Mouse (Mus musculus): Measurements from ENCODE around the gene Nsd2.
A peak's percentile ranks its signal among the peaks of the same experiment; 100 is the strongest.

Gene Nsd2

DNA sequence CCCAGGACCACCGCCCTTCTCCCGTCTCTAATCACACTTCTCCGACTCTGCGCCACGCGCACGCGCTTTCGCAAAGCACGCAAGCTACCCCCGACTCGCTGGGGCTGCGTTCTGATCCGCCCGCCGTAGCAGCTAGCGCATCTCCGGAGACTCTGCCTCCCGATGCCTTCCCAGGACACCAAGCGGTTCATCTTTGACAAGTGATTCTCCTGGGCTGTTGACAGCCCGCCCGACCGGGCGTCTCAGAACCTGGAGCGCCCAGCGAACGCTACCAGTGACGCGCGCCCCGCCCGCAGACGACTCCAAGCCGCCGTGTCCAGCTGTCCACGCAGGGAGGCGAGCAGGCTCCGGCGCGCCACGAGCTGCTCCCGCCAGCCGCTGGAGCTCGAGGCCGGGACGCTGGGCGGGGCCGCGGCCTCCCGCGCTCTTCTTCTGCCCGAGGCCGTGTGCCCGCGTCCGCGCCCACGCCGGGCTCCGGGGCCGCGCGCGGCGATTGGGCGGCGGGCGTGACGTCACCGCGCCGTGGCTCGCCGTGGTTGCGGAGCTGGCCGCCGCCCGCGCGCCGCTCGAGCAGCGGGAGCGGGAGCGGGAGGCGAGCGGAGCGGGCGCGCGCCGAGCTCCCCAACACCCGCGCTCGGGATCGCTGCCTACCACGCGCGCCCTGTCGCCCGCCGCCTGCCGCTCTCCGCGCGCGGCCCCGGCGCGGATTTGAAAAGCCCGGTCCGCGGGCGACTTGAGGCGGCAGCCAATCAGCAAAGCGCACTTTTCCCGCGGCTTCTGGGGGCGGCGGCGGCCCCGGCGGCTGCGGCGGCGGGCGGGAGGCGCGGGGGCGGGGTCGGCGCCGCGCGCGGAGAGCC is at the start of gene Nsd2:
Gene Nsd2, plus strand, starts transcription at position 850 of the 857 bp plus-strand sequence.
- peak; percentile 93 for DNase-seq (ENCODE audit: low read depth, low spot score)

- no peak for DNase-seq (ENCODE audit: low read depth, low spot score)
Observed at GRCm38 (mm10) chr5:33777195-33777594, 43.3 kb upstream of the Nsd2 start.

DNA sequence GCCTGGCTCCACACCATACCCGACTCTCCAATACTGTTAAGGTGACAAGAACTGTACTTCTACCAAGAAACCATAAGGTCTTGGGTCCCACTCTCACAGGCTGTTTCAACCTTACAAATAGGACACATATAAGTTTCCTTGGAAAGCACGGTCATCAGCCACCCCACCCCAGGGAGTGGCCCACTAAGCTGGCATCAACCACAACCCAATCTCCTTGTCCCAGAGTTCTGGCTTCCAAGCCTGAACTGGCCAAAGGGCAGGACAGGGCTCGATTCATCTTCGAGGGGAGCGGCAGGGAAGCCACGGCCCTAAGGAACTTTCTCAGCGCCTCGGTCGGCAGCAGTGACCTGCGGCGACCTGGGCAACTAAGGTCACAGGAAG is 38.6 kb upstream of the Nsd2 start:
- no peak for DNase-seq (ENCODE audit: low read depth, low spot score)

DNA sequence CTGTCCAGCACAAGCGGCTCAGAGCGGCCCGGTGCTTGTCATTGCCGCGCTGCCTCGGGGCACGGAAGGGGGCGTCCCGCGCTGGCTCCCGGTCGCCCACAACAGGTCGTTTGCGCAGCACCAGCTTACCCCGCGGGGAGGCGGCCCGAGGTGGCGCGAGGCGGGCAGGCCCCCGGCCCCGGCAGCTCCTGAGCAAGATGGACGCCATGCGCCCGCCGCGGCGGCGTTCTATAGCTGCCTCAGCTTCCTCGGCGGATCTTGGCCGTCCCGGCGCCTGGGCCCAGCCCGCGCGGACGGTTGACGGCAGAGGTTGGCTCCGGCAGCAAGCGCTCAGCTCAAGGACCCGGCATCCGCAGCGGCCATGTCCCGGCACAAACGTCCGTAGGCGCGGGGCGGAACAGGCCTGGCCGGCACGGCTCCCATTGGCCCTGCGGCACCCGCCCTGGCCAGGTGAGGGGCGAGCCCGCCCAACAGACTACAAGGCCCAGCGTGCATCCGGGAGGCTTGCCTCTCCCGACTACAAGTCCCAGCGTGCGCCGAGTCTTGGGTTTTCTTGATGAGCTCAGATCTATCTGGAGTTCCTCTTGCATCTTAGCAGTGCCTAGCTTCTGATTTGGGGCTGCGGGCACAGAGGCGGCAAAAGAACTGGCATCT is 38.1 kb upstream of the Nsd2 start, which contains the start of gene Letm1:
Gene Letm1, minus strand, starts transcription at position 473 of the 654 bp plus-strand sequence.
- peak; percentile 93 for DNase-seq (ENCODE audit: low read depth, low spot score)

DNA sequence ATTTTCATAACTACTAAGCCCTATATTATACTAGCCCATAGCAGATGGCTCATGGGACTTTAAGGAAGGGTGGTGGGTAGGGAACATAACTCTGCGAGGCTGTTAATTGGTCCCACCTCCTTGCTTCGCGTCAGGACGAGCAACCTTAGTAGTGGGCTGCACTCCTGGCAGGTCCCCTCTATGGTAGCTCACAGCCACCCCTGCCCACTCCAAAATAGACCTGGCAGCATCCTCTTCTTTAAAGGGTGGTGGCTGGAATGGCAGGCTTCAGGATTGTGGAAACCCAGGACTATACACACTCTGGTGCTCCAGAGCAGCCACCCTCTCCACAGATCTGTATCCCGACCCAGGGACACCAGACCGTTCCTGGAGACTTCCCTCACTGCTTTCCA is 37.5 kb upstream of the Nsd2 start:
- DNase-seq (ENCODE audit: low read depth, low spot score): no peak

DNA sequence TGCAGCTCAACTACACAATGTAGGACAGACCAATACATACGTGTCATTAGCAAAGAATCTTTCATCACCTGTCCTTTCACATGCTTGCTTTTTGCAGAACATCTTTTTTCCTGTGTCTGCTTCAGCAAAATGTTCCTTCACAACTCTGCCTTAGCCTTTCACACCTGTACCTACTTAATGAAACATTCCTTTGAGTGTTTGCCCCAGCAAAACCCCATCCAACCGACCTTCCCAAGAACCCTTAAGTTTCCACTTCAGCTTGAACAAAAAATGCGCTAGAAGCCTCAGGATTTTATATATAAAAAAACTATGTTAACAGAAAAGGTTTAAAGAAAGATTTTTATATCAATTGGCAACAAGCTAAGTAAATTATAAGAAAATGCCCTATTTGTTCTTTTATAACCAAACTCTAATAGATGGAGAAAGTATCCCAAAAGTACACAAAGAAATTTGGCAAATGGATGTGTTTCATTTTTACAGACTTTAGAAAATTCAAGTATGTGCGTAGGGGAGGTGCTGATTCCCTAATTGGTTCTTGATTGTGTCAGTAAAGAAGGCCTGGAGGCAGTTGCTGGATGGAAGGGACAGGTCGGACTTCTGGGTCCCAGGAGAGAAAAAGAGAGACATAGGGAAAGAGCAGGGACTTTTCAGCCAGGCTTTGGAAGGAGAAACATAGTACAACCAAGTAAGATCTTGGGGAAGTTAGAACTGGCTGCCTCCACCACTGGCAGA is 28.4 kb upstream of the Nsd2 start:
- DNase-seq (ENCODE audit: low read depth, low spot score): no peak

- no peak for DNase-seq (ENCODE audit: low read depth, low spot score)
Observed at GRCm38 (mm10) chr5:33803337-33803736, 17.2 kb upstream of the Nsd2 start.

GRCm38 (mm10) chr5:33811519-33811918 is 9.0 kb upstream of the Nsd2 start:
- peak; percentile 26 for DNase-seq (ENCODE audit: low read depth, low spot score)

DNA sequence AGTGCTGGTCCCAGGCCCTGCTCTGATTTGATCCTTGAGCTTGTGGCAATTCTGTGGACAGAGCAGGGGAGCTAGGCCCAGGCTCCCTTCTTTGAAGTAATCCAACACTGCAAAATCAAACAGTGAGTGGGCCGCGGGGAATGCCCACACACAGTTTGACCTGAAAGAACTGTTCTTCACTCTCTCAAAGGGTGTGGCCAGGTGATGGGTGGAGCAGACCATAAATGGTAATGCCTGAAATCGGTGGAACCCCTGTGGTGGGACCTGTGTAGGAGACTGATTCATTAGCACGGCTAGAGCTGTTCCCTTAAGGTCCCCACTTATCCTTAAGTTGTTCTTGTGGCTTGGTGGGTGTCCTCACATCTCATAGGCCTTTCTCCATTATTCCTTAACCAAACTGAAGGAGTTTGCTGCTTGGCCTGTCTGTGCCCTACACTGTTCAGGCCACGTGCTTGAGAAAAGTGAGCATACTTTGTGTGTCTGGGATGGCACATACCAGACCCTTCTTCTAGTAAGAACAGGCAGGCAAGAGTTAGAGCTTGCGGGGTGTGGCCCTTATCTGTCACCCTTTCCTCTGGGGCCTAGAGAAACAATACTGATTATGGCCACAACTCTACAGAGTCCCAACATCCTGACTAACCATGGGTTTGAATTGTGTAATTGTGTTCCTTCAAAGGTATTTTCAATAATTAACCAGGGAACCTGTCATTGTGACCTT is 4.4 kb upstream of the Nsd2 start:
- DNase-seq (ENCODE audit: low read depth, low spot score): no peak

DNA sequence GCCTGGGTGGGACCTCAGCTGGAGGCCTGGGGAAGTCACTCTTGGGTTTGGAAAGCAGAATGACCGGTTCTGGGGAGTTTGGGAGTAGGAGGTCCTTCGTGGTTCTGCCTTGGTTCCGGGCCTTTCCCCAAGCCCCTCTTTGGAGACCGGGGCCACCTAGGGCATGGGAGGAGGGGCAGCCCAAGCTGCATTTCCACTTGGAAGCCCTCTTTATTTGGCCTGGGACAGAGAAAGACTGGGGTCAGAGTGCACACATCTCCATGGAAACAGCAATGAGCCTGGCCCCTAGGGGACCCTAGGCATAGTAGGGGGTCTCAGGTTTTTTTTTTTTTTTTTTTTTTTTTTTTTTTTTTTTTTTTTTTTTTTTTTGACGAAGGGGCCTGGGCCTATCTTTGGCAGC is 2.4 kb upstream of the Nsd2 start:
- DNase-seq (ENCODE audit: low read depth, low spot score): no peak

GRCm38 (mm10) chr5:33819141-33819875 is 1.2 kb upstream of the Nsd2 start:
- DNase-seq (ENCODE audit: low read depth, low spot score): peak; percentile 24

DNA sequence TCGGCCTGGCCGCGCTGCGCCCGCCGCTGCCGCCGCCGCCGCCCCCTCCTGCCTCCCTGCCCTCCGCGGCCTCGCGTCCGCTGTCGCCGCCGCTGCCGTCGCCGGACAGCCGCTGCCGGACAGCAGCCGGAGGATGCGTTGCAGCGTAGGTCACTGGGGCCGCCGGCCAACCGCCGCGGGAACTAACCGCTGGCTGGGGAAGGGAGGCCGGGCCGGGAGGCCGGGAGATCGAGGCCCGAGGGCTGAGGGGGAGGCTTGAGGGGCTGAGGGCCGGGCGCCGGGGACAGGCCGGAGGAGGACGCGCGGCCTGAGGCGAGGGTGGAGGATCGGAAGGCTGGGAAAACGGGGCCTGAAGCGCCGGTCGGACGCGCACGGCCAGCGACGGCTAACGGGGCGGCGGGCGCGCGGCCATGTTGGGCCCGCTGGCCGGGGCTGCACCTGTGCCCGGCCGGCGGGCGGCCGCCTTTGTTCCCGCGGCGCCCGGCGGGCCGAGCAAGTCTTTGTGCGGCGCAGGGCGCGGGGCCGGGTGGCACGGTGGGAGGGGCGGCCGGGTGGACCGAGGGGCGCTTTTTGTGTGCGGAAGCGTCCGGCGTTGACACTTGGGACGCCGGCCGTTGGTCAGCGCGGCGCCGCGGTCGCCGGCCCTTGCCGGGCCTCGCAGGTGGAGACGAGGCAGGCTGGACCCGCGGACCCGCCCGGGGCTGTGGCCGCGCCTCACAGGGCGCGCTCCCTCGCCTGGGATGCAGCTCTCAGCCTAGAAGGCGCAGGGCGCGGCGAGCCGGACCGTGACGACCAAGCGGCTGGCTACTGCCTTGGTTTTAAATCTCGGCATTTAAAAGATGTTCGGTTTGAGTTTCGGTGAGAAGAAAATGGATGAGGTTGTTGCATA is 452 bp downstream of the Nsd2 start:
- peak; percentile 50 for DNase-seq (ENCODE audit: low read depth, low spot score)

DNA sequence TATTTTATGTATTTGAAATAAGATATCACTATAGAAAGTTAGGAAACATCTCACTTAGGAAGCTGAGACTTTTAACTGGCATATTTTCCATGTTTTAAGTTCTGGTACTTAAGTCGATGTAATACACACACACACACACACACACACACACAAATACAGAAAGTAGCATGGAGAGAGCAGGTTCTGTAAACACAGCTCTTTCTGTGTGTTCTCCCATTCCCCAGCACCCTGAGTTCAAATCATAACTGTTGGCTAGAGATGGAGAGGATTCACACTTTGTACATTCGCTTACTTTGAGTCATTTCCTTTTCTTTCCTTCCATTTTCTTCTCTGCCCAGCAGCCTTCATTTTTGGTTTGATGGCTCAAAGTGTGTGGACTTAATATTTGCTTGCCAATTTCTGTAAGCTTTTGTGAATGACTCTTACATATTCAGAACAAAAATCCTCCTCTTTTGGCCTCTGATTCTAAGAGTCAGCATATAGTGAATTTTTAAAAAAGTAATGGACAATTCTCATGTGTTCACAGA is 1.4 kb downstream of the Nsd2 start:
- DNase-seq (ENCODE audit: low read depth, low spot score): peak; percentile 20

- no peak for DNase-seq (ENCODE audit: low read depth, low spot score)
Observed at GRCm38 (mm10) chr5:33822456-33822855, 1.9 kb downstream of the Nsd2 start.

GRCm38 (mm10) chr5:33826001-33826400 is 5.5 kb downstream of the Nsd2 start:
- no peak for DNase-seq (ENCODE audit: low read depth, low spot score)

GRCm38 (mm10) chr5:33828107-33828506 is 7.6 kb downstream of the Nsd2 start:
- no peak for DNase-seq (ENCODE audit: low read depth, low spot score)

DNA sequence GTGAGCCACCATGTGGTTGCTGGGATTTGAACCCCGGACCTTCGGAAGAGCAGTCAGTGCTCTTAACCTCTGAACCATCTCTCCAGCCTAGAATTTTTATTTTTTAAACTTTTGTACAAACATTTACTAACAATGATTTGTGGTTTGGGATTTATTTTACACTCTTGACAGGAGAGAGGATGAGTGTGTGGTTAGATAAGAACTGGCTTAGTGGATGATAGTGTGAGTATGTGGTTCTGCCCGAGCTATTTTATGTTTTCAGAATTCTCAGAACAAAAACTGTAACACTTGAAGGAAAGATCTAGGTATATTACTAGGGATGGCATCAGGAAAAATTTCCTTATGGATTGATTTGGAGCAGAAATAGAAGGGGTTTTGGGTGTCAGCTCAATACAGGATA is 9.4 kb downstream of the Nsd2 start:
- DNase-seq (ENCODE audit: low read depth, low spot score): no peak

GRCm38 (mm10) chr5:33830832-33831231 is 10.3 kb downstream of the Nsd2 start:
- peak; percentile 60 for DNase-seq (ENCODE audit: low read depth, low spot score)

GRCm38 (mm10) chr5:33841331-33841730 is 20.8 kb downstream of the Nsd2 start:
- DNase-seq (ENCODE audit: low read depth, low spot score): no peak

- no peak for DNase-seq (ENCODE audit: low read depth, low spot score)
Observed at GRCm38 (mm10) chr5:33842549-33842948, 22.0 kb downstream of the Nsd2 start.
